Mouse (Mus musculus) neural tube, embryonic 11.5 days (tissue): ENCODE measurements around the gene Gm3435. TPM values are rescaled to one million over a fixed set of nuclear protein-coding genes. Genes with fewer than 3 reads are reported as not detected.
A peak's percentile ranks its signal among the peaks of the same experiment; 100 is the strongest.
"Not testable (repeated sequence)": the region's sequence is repeated elsewhere in the genome, so short reads cannot be mapped to it uniquely, and the experiment has no call there.

Experiments
- ATAC-seq: fragments of 200-750 bp; cut with Nextera tagmentation; 2 replicates; pipeline ENCODE4 v1.8.0; 2017; ENCODE audit warnings: moderate number of reproducible peaks, mild to moderate bottlenecking, moderate TSS enrichment, moderate library complexity; ENCODE audit not compliant: insufficient read depth, low FRiP score, low TSS enrichment
- DNase-seq: peaks from one replicate; pipeline ENCODE4 v3.0.0-alpha.2; 2015; ENCODE audit warnings: low spot score
- H3K27ac ChIP-seq: fragments of 300-500 bp; sonication (generic); 2 replicates; pipeline ENCODE4 v1.5.1; 2014; ENCODE audit warnings: low read depth, mild to moderate bottlenecking, low read length
- H3K27me3 ChIP-seq: fragments of 300-500 bp; sonication (generic); 2 replicates; pipeline ENCODE4 v1.6.1; 2014; ENCODE audit warnings: mild to moderate bottlenecking, low read length, mixed read lengths; ENCODE audit not compliant: control insufficient read depth, insufficient read depth
- H3K36me3 ChIP-seq: fragments of 300-500 bp; sonication (generic); 2 replicates; pipeline ENCODE4 v1.6.1; 2014; ENCODE audit warnings: mild to moderate bottlenecking, low read length, moderate library complexity, mixed read lengths; ENCODE audit not compliant: control insufficient read depth, insufficient read depth
- H3K4me1 ChIP-seq: fragments of 300-500 bp; sonication (generic); 2 replicates; pipeline ENCODE4 v1.6.1; 2014; ENCODE audit warnings: low read length, mixed read lengths; ENCODE audit not compliant: control insufficient read depth, insufficient read depth
- H3K4me2 ChIP-seq: fragments of 300-500 bp; sonication (generic); 2 replicates; pipeline ENCODE4 v1.6.1; 2014; ENCODE audit warnings: low read depth, mild to moderate bottlenecking, moderate library complexity
- H3K4me3 ChIP-seq: fragments of 300-500 bp; sonication (generic); 2 replicates; pipeline ENCODE4 v1.5.1; 2014; ENCODE audit warnings: low read depth, low read length
- H3K9ac ChIP-seq: fragments of 300-500 bp; sonication (generic); 2 replicates; pipeline ENCODE4 v1.6.1; 2014; ENCODE audit warnings: mild to moderate bottlenecking, low read length
- H3K9me3 ChIP-seq: fragments of 300-500 bp; sonication (generic); 2 replicates; pipeline ENCODE4 v1.6.1; 2016; ENCODE audit warnings: low read length; ENCODE audit not compliant: control insufficient read depth
- WGBS: fragments of 180-500 bp; shearing (Covaris S2); extraction: QIAGEN DNeasy Blood & Tissue Kit; methylation state at CpG from one replicate; pipeline ENCODE4 v1.1.7; 2014; 5-methylcytosine and 5-hydroxymethylcytosine counted together
- polyA plus RNA-seq: library from polyadenylated mRNA; unstranded; fragments of >200 nt; fragmentation: Nextera tagmentation; extraction: Ambion mirVana; gene quantifications from 2 replicates; pipeline ENCODE4 v1.2.1, GENCODE M21; 2014

The Gm3435 gene
- polyA plus RNA-seq, 1 experiment from 2014 or later, result 8.0 TPM

- H3K27ac ChIP-seq, H3K9ac ChIP-seq, H3K9me3 ChIP-seq, H3K4me2 ChIP-seq, ATAC-seq, DNase-seq, H3K27me3 ChIP-seq, H3K36me3 ChIP-seq, H3K4me1 ChIP-seq, H3K4me3 ChIP-seq: not testable (repeated sequence)
- no CpG with 5 or more reads among the region's 6 CpGs for WGBS
These were observed 15.5 kb downstream of the Gm3435 start for GRCm38 (mm10) chr17:15025513-15025912.

- H3K9me3 ChIP-seq, H3K4me2 ChIP-seq, DNase-seq, H3K27me3 ChIP-seq, ATAC-seq, H3K4me1 ChIP-seq, H3K9ac ChIP-seq, H3K4me3 ChIP-seq, H3K27ac ChIP-seq, H3K36me3 ChIP-seq: not testable (repeated sequence)
- WGBS, result no CpG with 5 or more reads among the region's 4 CpGs
These were observed 21.4 kb downstream of the Gm3435 start for GRCm38 (mm10) chr17:15031414-15031813.

GRCm38 (mm10) chr17:15040455-15040854 lies 30.5 kb downstream of the Gm3435 start:
- ATAC-seq, H3K36me3 ChIP-seq, H3K9me3 ChIP-seq, H3K4me1 ChIP-seq, H3K27me3 ChIP-seq, H3K27ac ChIP-seq, H3K4me3 ChIP-seq, H3K4me2 ChIP-seq, DNase-seq, H3K9ac ChIP-seq: not testable (repeated sequence)
- WGBS, result no CpG with 5 or more reads among the region's 3 CpGs

- H3K4me3 ChIP-seq, H3K4me2 ChIP-seq, H3K4me1 ChIP-seq, H3K27me3 ChIP-seq, H3K36me3 ChIP-seq, DNase-seq, H3K27ac ChIP-seq, H3K9me3 ChIP-seq, H3K9ac ChIP-seq: not testable (repeated sequence)
- peak; percentile 97 for ATAC-seq
- 0% methylated on average over 8 of the region's 56 CpGs for WGBS
These were observed 31.3 kb downstream of the Gm3435 start, which contains the start of the genes Ermard, Tcte3 and Gm3448 for GRCm38 (mm10) chr17:15041175-15041729. Gene Ermard, plus strand, starts transcription at chr17:15041208. Gene Tcte3, minus strand, starts transcription at chr17:15041488. Gene Gm3448, minus strand, starts transcription at chr17:15041537.

GRCm38 (mm10) chr17:15050338-15050737 lies 40.4 kb downstream of the Gm3435 start:
- not testable (repeated sequence) for DNase-seq, H3K27ac ChIP-seq, H3K36me3 ChIP-seq, H3K27me3 ChIP-seq, H3K4me2 ChIP-seq, H3K4me1 ChIP-seq, ATAC-seq, H3K9me3 ChIP-seq, H3K4me3 ChIP-seq, H3K9ac ChIP-seq
- no CpG with 5 or more reads among the region's 1 CpGs for WGBS

- H3K4me2 ChIP-seq, ATAC-seq, H3K4me1 ChIP-seq, H3K27me3 ChIP-seq, H3K4me3 ChIP-seq, DNase-seq, H3K27ac ChIP-seq, H3K36me3 ChIP-seq, H3K9me3 ChIP-seq, H3K9ac ChIP-seq: not testable (repeated sequence)
- 75% methylated on average over 1 of the region's 1 CpGs for WGBS
These were observed 42.8 kb downstream of the Gm3435 start for GRCm38 (mm10) chr17:15052766-15053165.

GRCm38 (mm10) chr17:15053183-15053828 lies 43.3 kb downstream of the Gm3435 start:
- not testable (repeated sequence) for H3K4me3 ChIP-seq, H3K27ac ChIP-seq, H3K27me3 ChIP-seq, ATAC-seq, H3K4me1 ChIP-seq, DNase-seq, H3K9ac ChIP-seq, H3K9me3 ChIP-seq, H3K4me2 ChIP-seq, H3K36me3 ChIP-seq
- WGBS, result 97% methylated on average over 5 of the region's 8 CpGs

GRCm38 (mm10) chr17:15053829-15054200 lies 43.8 kb downstream of the Gm3435 start:
- not testable (repeated sequence) for H3K4me1 ChIP-seq, DNase-seq, H3K27me3 ChIP-seq, H3K36me3 ChIP-seq, H3K27ac ChIP-seq, H3K9me3 ChIP-seq, H3K4me2 ChIP-seq, ATAC-seq, H3K4me3 ChIP-seq, H3K9ac ChIP-seq
- 94% methylated on average over 10 of the region's 13 CpGs for WGBS

- H3K36me3 ChIP-seq, result peaks cover 4% of the 10 kb centered on the region; the same call in 1 of the 2 replicates
- no peak overlapping the region for H3K27ac ChIP-seq
- no peak for ATAC-seq
- H3K4me1 ChIP-seq, result no peaks in the 10 kb centered on the region
- H3K4me2 ChIP-seq, result no peak overlapping the region
- 94% methylated on average over 4 of the region's 4 CpGs for WGBS
- H3K27me3 ChIP-seq, result no peaks in the 10 kb centered on the region
- no peak for DNase-seq
- H3K9ac ChIP-seq, result no peak overlapping the region
- H3K9me3 ChIP-seq, result no peaks in the 10 kb centered on the region
- H3K4me3 ChIP-seq, result no peak overlapping the region
These were observed 45.9 kb downstream of the Gm3435 start for GRCm38 (mm10) chr17:15055925-15056324.
